Mouse (Mus musculus) neutrophil, adult 5-6 weeks (primary cell): Measurements from ENCODE around the gene Olfr518. TPM values are rescaled to one million over a fixed set of nuclear protein-coding genes. Genes with fewer than 3 reads are reported as not detected.

Experiments used
- ATAC-seq: fragments of 151-379, 151-347 bp; 2 replicates; pipeline ENCODE4 v1.8.0; 2017; ENCODE audit warnings: mild to moderate bottlenecking, moderate TSS enrichment; ENCODE audit not compliant: insufficient number of reproducible peaks, poor library complexity, low FRiP score, severe bottlenecking; ENCODE audit errors: extremely low read depth
- total RNA-seq: library from RNA; stranded (forward); fragments of 200-1000 nt; gene quantifications from 2 replicates; pipeline ENCODE4 v1.2.3, GENCODE M21; 2017

The Olfr518 gene
- not detected in 2 replicates for total RNA-seq

- ATAC-seq = no peak
Measured at GRCm38 (mm10) chr7:108884906-108885305, at the start of gene Olfr518. Gene Olfr518, minus strand, starts transcription at chr7:108885006.

- peak; percentile 95 for ATAC-seq
Measured at GRCm38 (mm10) chr7:108933794-108934731, 49.3 kb upstream of the Olfr518 start, which contains the start of gene Eif3f. Gene Eif3f, plus strand, starts transcription at chr7:108934417.

GRCm38 (mm10) chr7:108929726-108930393, 45.1 kb upstream of the Olfr518 start, which contains the start of gene Nlrp10:
Gene Nlrp10, minus strand, starts transcription at chr7:108930178.
- ATAC-seq = peak; percentile 33; the same call in 1 of the 2 replicates

- no peak for ATAC-seq
Measured at GRCm38 (mm10) chr7:108928280-108929188, 43.7 kb upstream of the Olfr518 start.

GRCm38 (mm10) chr7:108927043-108927442, 42.2 kb upstream of the Olfr518 start:
- no peak for ATAC-seq

- no peak for ATAC-seq
Measured at GRCm38 (mm10) chr7:108903969-108904368, 19.2 kb upstream of the Olfr518 start.

GRCm38 (mm10) chr7:108894320-108894719, 9.5 kb upstream of the Olfr518 start, which contains the start of gene Olfr519:
Gene Olfr519, minus strand, starts transcription at chr7:108894420.
- no peak for ATAC-seq

GRCm38 (mm10) chr7:108872279-108872678, 12.5 kb downstream of the Olfr518 start, which contains the start of gene Olfr517:
Gene Olfr517, minus strand, starts transcription at chr7:108872379.
- ATAC-seq = no peak

- no peak for ATAC-seq
Measured at GRCm38 (mm10) chr7:108850429-108850828, 34.4 kb downstream of the Olfr518 start, which contains the start of gene Olfr516. Gene Olfr516, minus strand, starts transcription at chr7:108850529.

Other genes starting within 250 kb of the Olfr518 start
- 0.12 TPM in 1 of 2 replicates, not detected in the other for gene Olfr509, start 233.1 kb downstream of the Olfr518 start, total RNA-seq
- not detected in 2 replicates for gene Olfr510, start 218.6 kb downstream of the Olfr518 start, total RNA-seq
- not detected in 2 replicates for gene Olfr512, start 171.7 kb downstream of the Olfr518 start, total RNA-seq
- not detected in 2 replicates for gene Olfr513, start 134.0 kb downstream of the Olfr518 start, total RNA-seq
- not detected in 2 replicates for gene Olfr514, start 59.0 kb downstream of the Olfr518 start, total RNA-seq
- not detected in 2 replicates for gene Olfr516, start 34.5 kb downstream of the Olfr518 start, total RNA-seq
- gene Olfr517, start 12.6 kb downstream of the Olfr518 start, total RNA-seq = not detected in 2 replicates
- not detected in 2 replicates for gene Olfr519, start 9.4 kb upstream of the Olfr518 start, total RNA-seq
- gene Nlrp10, start 45.2 kb upstream of the Olfr518 start, total RNA-seq = 1.4 and 2.2 TPM in 2 replicates
- gene Eif3f, start 49.4 kb upstream of the Olfr518 start, total RNA-seq = 72.0 and 82.4 TPM in 2 replicates
- gene Tub, start 65.3 kb upstream of the Olfr518 start, total RNA-seq = 0.70 and 1.8 TPM in 2 replicates
- gene Ric3, start 198.3 kb upstream of the Olfr518 start, total RNA-seq = 0.35 TPM in 1 of 2 replicates, not detected in the other